Mouse (Mus musculus): ENCODE measurements around the gene Casp7. TPM values are rescaled to one million over a fixed set of nuclear protein-coding genes. Genes with fewer than 3 reads are reported as not detected.

Casp7 gene
- total and polyA plus RNA-seq, 3 experiments: 69.4 to 70.4 TPM; not detected in 1

GRCm38 (mm10) chr19:56366168-56366567, 30.8 kb upstream of the Casp7 start:
- no peaks in the 10 kb centered on the region for H3K36me3 ChIP-seq (ENCODE audit: control insufficient read depth in 1 of 2, insufficient read depth in 2 of 2, low read length in 2 of 2)
- no peak overlapping the region for H3K27ac ChIP-seq (ENCODE audit: control insufficient read depth, low read depth, low read length)
- H3K4me3 ChIP-seq (ENCODE audit: control insufficient read depth in 1 of 2, insufficient read depth in 1 of 2, low read depth in 2 of 2, low read length in 2 of 2): no peak overlapping the region
- no peaks in the 10 kb centered on the region for H3K79me2 ChIP-seq (ENCODE audit: control insufficient read depth, insufficient read depth, low read length, poor library complexity)
- H3K27me3 ChIP-seq (ENCODE audit: control insufficient read depth in 1 of 2, insufficient read depth in 2 of 2, low read length in 2 of 2): peaks cover 0 to 6% of the 10 kb centered on the region in 2 experiments; a peak in 1 of 4 replicates
- TF ChIP-seq E2F4 (IDR thresholded peaks at IDR 0.05; ENCODE audit: borderline replicate concordance, low read depth, low read length) (no peak), CHD1 (IDR thresholded peaks at IDR 0.05; ENCODE audit: low read depth, low read length) (no peak), RCOR1 (IDR thresholded peaks at IDR 0.05; ENCODE audit: low read depth, low read length) (no peak), SMC3 (IDR thresholded peaks at IDR 0.05; ENCODE audit: low read depth, low read length) (no peak)
- H3K9me3 ChIP-seq (replicated peaks; ENCODE audit: insufficient read depth, low read length): no peaks in the 10 kb centered on the region
- no peak overlapping the region for H3K9ac ChIP-seq (ENCODE audit: control insufficient read depth, low read depth, low read length, poor library complexity, severe bottlenecking)
- no peak for DNase-seq (ENCODE audit: low read depth, low spot score)
- no peaks in the 10 kb centered on the region for H3K4me1 ChIP-seq (ENCODE audit: control insufficient read depth in 1 of 2, insufficient read depth in 2 of 2, low read length in 2 of 2)

GRCm38 (mm10) chr19:56366625-56367024, 30.3 kb upstream of the Casp7 start:
- no peaks in the 10 kb centered on the region for H3K79me2 ChIP-seq (ENCODE audit: control insufficient read depth, insufficient read depth, low read length, poor library complexity)
- H3K9ac ChIP-seq (ENCODE audit: control insufficient read depth, low read depth, low read length, poor library complexity, severe bottlenecking): no peak overlapping the region
- no peaks in the 10 kb centered on the region for H3K36me3 ChIP-seq (ENCODE audit: control insufficient read depth in 1 of 2, insufficient read depth in 2 of 2, low read length in 2 of 2)
- no peaks in the 10 kb centered on the region for H3K9me3 ChIP-seq (replicated peaks; ENCODE audit: insufficient read depth, low read length)
- no peak for DNase-seq (ENCODE audit: low read depth, low spot score)
- no peak overlapping the region for H3K27ac ChIP-seq (ENCODE audit: control insufficient read depth, low read depth, low read length)
- TF ChIP-seq MAZ (IDR thresholded peaks at IDR 0.05; ENCODE audit: low read depth, low read length): no peak
- TF ChIP-seq MAX (IDR thresholded peaks at IDR 0.05; ENCODE audit: low read length): no peak
- no peak for TF ChIP-seq NELFE (IDR thresholded peaks at IDR 0.05; ENCODE audit: low read depth, low read length)
- no peak for TF ChIP-seq USF1 (IDR thresholded peaks at IDR 0.05; ENCODE audit: low read depth, low read length)
- no peak for TF ChIP-seq POLR2AphosphoS2 (IDR thresholded peaks at IDR 0.05; ENCODE audit: low read length)
- H3K4me3 ChIP-seq (ENCODE audit: control insufficient read depth in 1 of 2, insufficient read depth in 1 of 2, low read depth in 2 of 2, low read length in 2 of 2): no peak overlapping the region
- no peaks in the 10 kb centered on the region for H3K4me1 ChIP-seq (ENCODE audit: control insufficient read depth in 1 of 2, insufficient read depth in 2 of 2, low read length in 2 of 2)
- peaks cover 0 to 6% of the 10 kb centered on the region in 2 experiments; a peak in 1 of 4 replicates for H3K27me3 ChIP-seq (ENCODE audit: control insufficient read depth in 1 of 2, insufficient read depth in 2 of 2, low read length in 2 of 2)

GRCm38 (mm10) chr19:56367778-56368177, 29.2 kb upstream of the Casp7 start:
- Histone ChIP-seq H3K4me3 (ENCODE audit: control insufficient read depth in 1 of 2, insufficient read depth in 1 of 2, low read depth in 2 of 2, low read length in 2 of 2) (no peak overlapping the region), H3K27ac (ENCODE audit: control insufficient read depth, low read depth, low read length) (no peak overlapping the region), H3K9ac (ENCODE audit: control insufficient read depth, low read depth, low read length, poor library complexity, severe bottlenecking) (no peak overlapping the region), H3K27me3 (ENCODE audit: control insufficient read depth in 1 of 2, insufficient read depth in 2 of 2, low read length in 2 of 2) (peaks cover 0 to 6% of the 10 kb centered on the region in 2 experiments; a peak in 1 of 4 replicates), H3K36me3 (ENCODE audit: control insufficient read depth in 1 of 2, insufficient read depth in 2 of 2, low read length in 2 of 2) (no peaks in the 10 kb centered on the region), H3K9me3 (replicated peaks; ENCODE audit: insufficient read depth, low read length) (no peaks in the 10 kb centered on the region), H3K4me1 (ENCODE audit: control insufficient read depth in 1 of 2, insufficient read depth in 2 of 2, low read length in 2 of 2) (no peaks in the 10 kb centered on the region), H3K79me2 (ENCODE audit: control insufficient read depth, insufficient read depth, low read length, poor library complexity) (no peaks in the 10 kb centered on the region)
- no peak for TF ChIP-seq SIN3A (IDR thresholded peaks at IDR 0.05; ENCODE audit: low read length)
- TF ChIP-seq TCF12 (IDR thresholded peaks at IDR 0.05; ENCODE audit: low read depth, low read length): no peak
- TF ChIP-seq E2F4 (IDR thresholded peaks at IDR 0.05; ENCODE audit: borderline replicate concordance, low read depth, low read length): no peak
- no peak for DNase-seq (ENCODE audit: low read depth, low spot score)
